Mouse (Mus musculus) bone marrow, adult 2 months (tissue): ENCODE data around the gene Tm7sf3. TPM values are rescaled to one million over a fixed set of nuclear protein-coding genes. Genes with fewer than 3 reads are reported as not detected.

Source experiments
- H3K27ac ChIP-seq: fragments of 200-500 bp; 2 replicates; pipeline ENCODE4 v1.5.1; 2012; ENCODE audit warnings: low read depth, mild to moderate bottlenecking, control low read depth, inconsistent platforms, low read length; ENCODE audit not compliant: control insufficient read depth, poor library complexity, insufficient read depth
- H3K4me1 ChIP-seq: fragments of 200-500 bp; 2 replicates; pipeline ENCODE4 v1.6.1; 2011; ENCODE audit warnings: low read length; ENCODE audit not compliant: control insufficient read depth, insufficient read depth
- H3K4me3 ChIP-seq: fragments of 200-500 bp; replicated peaks from 2 replicates; pipeline ENCODE3; 2011; ENCODE audit warnings: mild to moderate bottlenecking, low read depth, low read length, control low read depth; ENCODE audit not compliant: control insufficient read depth
- CTCF ChIP-seq: fragments of 200-500 bp; IDR thresholded peaks from 2 replicates; pipeline ENCODE4 v1.5.1; 2011; ENCODE audit warnings: low read length, control low read depth; ENCODE audit not compliant: control insufficient read depth, insufficient read depth
- POLR2A ChIP-seq: fragments of 200-500 bp; IDR thresholded peaks from 2 replicates; pipeline ENCODE4 v1.6.1; 2011; ENCODE audit warnings: low read depth, mild to moderate bottlenecking, control low read depth, low read length, borderline replicate concordance; ENCODE audit not compliant: control insufficient read depth
- WGBS: fragments of 180-500 bp; shearing (Covaris S2); methylation state at CpG from one replicate; pipeline ENCODE4 v1.1.7; 2018; 5-methylcytosine and 5-hydroxymethylcytosine counted together
- polyA plus RNA-seq: library from polyadenylated mRNA; stranded (reverse); fragments of >200 nt; gene quantifications from 2 replicates; pipeline ENCODE4 v1.2.4, GENCODE M21; 2011; ENCODE audit warnings: low replicate concordance; ENCODE audit not compliant: missing spikeins, insufficient read depth, insufficient read length

The Tm7sf3 gene
- polyA plus RNA-seq, 1 experiment, result 20.1 TPM

DNA sequence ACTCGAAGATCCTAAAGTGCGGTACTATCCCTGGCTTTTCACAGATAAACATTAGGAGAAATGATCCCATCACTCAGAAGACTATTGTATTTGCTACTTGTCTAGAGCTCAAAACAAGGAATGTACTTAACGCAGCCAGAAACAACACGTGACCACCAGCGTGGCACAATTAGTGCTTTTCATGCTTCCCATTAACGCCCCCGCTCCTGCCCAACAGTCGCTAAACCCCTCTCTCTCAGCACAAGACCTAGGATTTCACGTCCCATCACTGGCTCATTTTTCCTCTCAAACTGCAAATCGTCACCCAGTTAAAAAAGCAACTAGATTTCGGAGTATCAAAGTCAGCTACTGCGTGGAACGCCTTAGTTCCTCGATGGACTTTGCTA lies 9.0 kb downstream of the Tm7sf3 start:
- TF ChIP-seq CTCF (no peak), POLR2A (no peak)
- peaks cover 4% of the 10 kb centered on the region; the same call in 1 of the 2 replicates for H3K4me1 ChIP-seq
- peak overlapping the region; percentile 95 for H3K27ac ChIP-seq
- H3K4me3 ChIP-seq, result peak overlapping the region; percentile 90
- 10% methylated on average over 14 of the region's 14 CpGs for WGBS

DNA sequence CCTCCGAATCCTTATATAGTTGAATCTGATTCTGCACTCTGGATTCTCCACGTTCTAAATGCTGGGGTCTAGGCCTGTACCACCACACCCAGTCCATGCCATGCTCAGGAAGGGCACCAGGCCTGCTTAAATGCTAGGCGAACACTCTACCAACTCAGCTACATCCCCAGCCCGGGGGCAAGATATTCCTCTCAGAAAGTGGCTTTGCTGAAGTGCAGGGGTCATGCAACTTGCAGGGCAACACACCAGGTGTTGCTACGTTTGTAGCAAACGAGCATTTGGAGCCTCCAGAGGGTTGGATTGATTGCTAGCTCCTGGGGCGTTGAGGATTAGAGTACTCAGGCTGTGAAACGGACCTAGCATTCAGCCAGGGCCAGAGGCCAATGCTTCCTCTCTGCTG lies 9.5 kb downstream of the Tm7sf3 start:
- TF ChIP-seq CTCF, result no peak
- no peak for TF ChIP-seq POLR2A
- 47% methylated on average over 8 of the region's 8 CpGs for WGBS
- Histone ChIP-seq H3K4me1 (peaks cover 3% of the 10 kb centered on the region; the same call in 1 of the 2 replicates), H3K27ac (peak overlapping the region; percentile 39), H3K4me3 (peak overlapping the region; percentile 47)

DNA sequence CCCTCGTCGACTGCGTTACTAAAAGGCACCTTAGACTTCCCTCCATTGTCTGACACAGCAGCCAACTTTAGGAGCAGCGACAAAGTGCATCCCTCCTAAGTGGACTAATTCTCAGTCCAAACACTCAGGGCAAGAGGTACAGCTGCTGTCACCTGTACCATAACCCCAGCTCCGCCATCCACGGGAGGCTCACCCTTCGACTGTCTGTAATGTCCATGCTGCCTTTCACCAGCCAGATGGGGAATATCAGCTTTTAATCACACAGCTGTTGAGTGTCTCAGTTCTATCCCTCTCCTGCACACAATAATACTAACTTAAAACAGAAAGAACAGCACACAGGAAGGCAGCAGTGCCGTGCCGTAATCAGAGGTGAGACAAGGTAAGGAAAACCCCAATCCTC lies 10.2 kb downstream of the Tm7sf3 start:
- Histone ChIP-seq H3K27ac (peak overlapping the region; percentile 7; the same call in 1 of the 2 replicates), H3K4me1 (peaks cover 2% of the 10 kb centered on the region; the same call in 1 of the 2 replicates), H3K4me3 (peak overlapping the region; percentile 3)
- 75% methylated on average over 9 of the region's 9 CpGs for WGBS
- TF ChIP-seq POLR2A (no peak), CTCF (no peak)

DNA sequence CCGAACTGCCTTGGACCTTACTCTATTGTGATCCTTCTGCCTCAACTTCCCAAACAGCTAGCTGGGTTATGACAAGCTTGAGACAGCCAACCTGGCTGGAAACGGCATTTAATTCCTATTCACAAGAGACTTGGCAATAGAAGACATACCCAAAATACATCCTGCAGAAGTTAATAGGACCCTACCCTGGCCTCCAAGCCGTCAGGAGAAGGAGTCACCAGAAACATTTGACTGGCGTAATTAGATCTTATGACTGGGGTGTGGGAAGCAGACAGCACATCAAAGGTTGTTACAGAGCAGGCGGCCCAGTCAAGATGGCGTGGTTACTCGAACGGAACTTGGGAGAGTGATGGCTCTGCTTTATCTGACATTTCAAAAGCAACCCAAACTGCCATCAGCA lies 10.8 kb downstream of the Tm7sf3 start:
- no peak for TF ChIP-seq POLR2A
- TF ChIP-seq CTCF, result no peak
- peaks cover 2% of the 10 kb centered on the region; the same call in 1 of the 2 replicates for H3K4me1 ChIP-seq

DNA sequence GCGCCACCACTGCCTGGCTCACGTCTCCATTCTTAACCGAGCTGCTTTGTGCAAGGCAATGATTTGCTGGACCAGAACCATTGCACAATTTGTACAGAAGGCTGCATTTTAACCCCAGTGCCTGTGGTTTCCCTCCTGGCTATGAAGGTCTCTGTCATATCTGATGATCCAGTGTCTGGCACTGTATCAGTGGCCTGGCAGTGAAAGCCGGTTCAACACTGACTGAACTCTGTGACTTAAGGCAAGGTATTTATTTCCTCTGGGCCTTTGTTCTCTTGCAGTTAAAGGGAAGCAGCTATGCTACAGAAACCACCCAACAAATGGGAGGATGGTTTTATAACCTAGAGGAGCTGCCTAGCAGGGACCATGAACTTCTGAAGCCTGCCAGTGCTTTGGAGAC lies 11.7 kb downstream of the Tm7sf3 start:
- peaks cover 2% of the 10 kb centered on the region; the same call in 1 of the 2 replicates for H3K4me1 ChIP-seq
- peak overlapping the region; percentile 41 for H3K27ac ChIP-seq
- no peak overlapping the region for H3K4me3 ChIP-seq
- 42% methylated on average over 4 of the region's 4 CpGs for WGBS
- TF ChIP-seq CTCF (no peak), POLR2A (no peak)

More for the DNA sequence above, 10.8 kb downstream of the Tm7sf3 start:
- H3K4me3 ChIP-seq, result no peak overlapping the region
- WGBS, result 57% methylated on average over 8 of the region's 8 CpGs
- no peak overlapping the region for H3K27ac ChIP-seq

DNA sequence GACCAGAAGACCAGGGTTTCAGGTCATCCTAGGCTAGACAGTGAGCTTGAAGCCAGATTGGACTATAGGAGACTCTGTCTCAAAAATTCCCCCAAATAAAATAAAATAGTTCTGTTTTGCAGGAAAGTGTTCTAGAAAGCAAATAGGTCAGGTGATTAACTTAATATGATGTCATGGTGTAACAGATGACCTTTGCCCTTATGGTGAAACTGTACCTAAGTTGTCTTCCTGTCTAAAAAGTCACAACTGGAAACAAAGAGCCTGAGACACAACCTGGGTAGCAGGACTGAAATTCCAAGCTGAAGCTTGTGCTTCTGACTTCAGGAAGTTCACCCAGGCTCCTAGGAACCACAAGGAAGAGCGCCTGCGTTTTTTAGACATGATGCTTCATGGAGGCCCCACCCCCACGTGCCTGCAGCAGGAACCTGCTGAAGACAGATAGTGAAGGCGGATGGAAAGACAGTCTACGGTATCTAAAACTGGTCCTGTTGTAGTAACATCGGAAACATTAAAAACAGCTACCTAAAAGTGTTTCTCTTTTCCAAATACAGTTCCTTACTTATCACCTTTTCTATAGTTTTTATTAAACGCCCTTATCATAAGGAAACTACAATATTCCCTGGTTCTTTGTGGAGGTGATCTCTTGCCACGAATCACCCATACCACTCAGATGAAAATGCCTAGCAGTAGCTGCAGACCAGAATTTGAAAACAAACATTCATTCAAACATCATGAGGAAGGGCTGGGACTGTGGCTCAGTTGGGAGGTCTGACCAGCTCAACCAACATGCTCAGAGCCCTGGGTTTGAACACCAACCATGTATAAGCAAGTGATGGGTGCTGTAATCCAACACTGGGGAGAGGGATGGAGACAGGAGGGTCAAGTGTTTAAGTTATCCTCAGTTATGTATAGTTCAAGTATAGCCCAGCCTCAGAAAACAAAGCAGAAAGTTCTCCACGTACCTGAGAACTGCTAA lies 12.6 kb downstream of the Tm7sf3 start:
- Histone ChIP-seq H3K4me1 (peaks cover 2% of the 10 kb centered on the region; the same call in 1 of the 2 replicates), H3K4me3 (no peak overlapping the region), H3K27ac (peak overlapping the region; percentile 83)
- 54% methylated on average over 9 of the region's 9 CpGs for WGBS
- no peak for TF ChIP-seq CTCF
- no peak for TF ChIP-seq POLR2A

DNA sequence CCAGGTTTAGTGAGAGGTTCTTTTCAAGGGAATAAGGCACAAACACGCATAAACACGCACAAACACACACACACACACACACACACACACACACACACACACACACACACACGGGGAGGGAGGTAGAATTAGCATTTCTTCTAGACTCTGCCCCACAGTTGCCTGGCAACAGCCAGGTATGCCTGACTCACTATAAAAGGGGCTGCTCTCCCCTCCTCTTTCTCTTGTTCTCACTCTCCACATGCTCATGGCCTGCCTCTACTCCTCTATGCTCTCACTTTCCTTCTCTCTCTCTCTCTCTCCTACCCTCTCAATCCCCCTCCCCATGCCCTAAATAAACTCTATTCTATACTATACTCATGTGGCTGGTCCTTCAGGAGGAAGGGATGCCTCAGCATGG lies 14.5 kb downstream of the Tm7sf3 start:
- H3K27ac ChIP-seq, result no peak overlapping the region

DNA sequence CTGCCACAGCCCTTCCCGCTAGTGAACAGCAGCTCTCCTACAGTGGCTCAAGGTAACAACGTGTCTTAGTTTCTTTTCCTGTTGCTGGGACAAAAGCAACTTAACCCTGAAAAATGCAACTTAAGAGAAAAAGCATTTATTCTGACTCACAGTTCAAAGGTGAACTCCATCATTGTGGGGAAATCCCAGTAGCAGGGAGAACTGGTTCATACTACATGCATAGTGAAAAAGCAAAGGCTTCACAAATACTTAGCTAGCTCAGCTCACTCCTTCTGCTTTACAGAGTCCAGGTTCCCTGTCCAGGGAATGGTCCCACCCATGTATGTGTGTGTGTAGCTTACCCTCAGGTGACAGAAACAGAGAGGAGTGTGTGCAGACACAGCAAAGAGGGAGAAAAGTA lies 26.0 kb downstream of the Tm7sf3 start:
- H3K4me3 ChIP-seq, result no peak overlapping the region
- H3K27ac ChIP-seq, result no peak overlapping the region
- H3K4me1 ChIP-seq, result no peaks in the 10 kb centered on the region; the same call in 1 of the 2 replicates
- TF ChIP-seq CTCF (no peak), POLR2A (no peak)
- 94% methylated on average over 2 of the region's 2 CpGs for WGBS

More for the DNA sequence above, 14.5 kb downstream of the Tm7sf3 start:
- Histone ChIP-seq H3K4me3 (no peak overlapping the region), H3K4me1 (peaks cover 2% of the 10 kb centered on the region; the same call in 1 of the 2 replicates)
- 79% methylated on average over 3 of the region's 3 CpGs for WGBS
- TF ChIP-seq CTCF (no peak), POLR2A (no peak)

DNA sequence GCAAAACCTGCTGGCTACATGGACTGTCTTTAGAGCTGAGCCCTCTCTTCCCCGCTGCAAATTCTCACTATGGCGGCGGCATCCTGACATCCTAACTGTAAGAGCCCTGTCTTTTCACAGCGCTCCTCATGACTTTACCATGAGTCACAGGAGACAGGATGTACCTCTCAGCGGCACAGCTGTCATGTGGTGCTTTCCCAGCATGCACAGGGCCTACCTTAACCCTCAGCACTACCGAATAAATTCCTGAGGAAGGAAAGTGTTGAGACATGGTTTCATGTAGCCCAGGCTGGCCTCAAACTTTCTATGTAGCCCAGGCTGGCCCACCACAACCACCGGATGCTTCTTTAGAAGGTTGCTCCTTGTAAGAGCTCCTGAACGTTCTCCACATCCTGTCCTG lies 26.7 kb downstream of the Tm7sf3 start:
- TF ChIP-seq POLR2A (no peak), CTCF (no peak)
- Histone ChIP-seq H3K27ac (no peak overlapping the region), H3K4me1 (no peaks in the 10 kb centered on the region; the same call in 1 of the 2 replicates), H3K4me3 (no peak overlapping the region)
- WGBS, result 92% methylated on average over 8 of the region's 8 CpGs
